Mouse (Mus musculus): ENCODE results near the gene Rpl3l.
"Not testable (repeated sequence)": the region's sequence is repeated elsewhere in the genome, so short reads cannot be mapped to it uniquely, and the experiment has no call there.

Gene Rpl3l

GRCm38 (mm10) chr17:24727618-24728017 is at the start of gene Rpl3l:
Rpl3l (plus strand) TSS chr17:24727820.
- DNase-seq (ENCODE audit: low spot score in 2 of 2), result no peak

- no peak for DNase-seq (ENCODE audit: low spot score in 2 of 2)
These were observed 41.1 kb upstream of the Rpl3l start for GRCm38 (mm10) chr17:24686514-24686913.

- no peak for DNase-seq (ENCODE audit: low spot score in 2 of 2)
These were observed 40.4 kb upstream of the Rpl3l start for GRCm38 (mm10) chr17:24687146-24687595.

- DNase-seq (ENCODE audit: low spot score in 2 of 2), result no peak
These were observed 40.0 kb upstream of the Rpl3l start for GRCm38 (mm10) chr17:24687599-24687998.

GRCm38 (mm10) chr17:24689251-24690081 is 38.2 kb upstream of the Rpl3l start, which contains the start of gene Syngr3:
Syngr3 (minus strand) TSS chr17:24689955.
- no peak for DNase-seq (ENCODE audit: low spot score in 2 of 2)

GRCm38 (mm10) chr17:24692385-24692784 is 35.2 kb upstream of the Rpl3l start:
- DNase-seq (ENCODE audit: low spot score in 2 of 2), result no peak

- DNase-seq (ENCODE audit: low spot score in 2 of 2), result no peak
These were observed 32.2 kb upstream of the Rpl3l start for GRCm38 (mm10) chr17:24695326-24696010.

- peak in 1 of 2 experiments; percentile 75 for DNase-seq (ENCODE audit: low spot score in 2 of 2)
These were observed 31.5 kb upstream of the Rpl3l start, which contains the start of the genes Gfer and Noxo1 for GRCm38 (mm10) chr17:24696011-24696697. Gfer (minus strand) TSS chr17:24696156. Noxo1 (plus strand) TSS chr17:24696234.

GRCm38 (mm10) chr17:24697985-24698384 is 29.6 kb upstream of the Rpl3l start:
- DNase-seq (ENCODE audit: low spot score in 2 of 2), result no peak

- DNase-seq (ENCODE audit: low spot score in 2 of 2), result no peak
These were observed 28.9 kb upstream of the Rpl3l start for GRCm38 (mm10) chr17:24698715-24699114.

- DNase-seq (ENCODE audit: low spot score in 2 of 2), result no peak
These were observed 28.1 kb upstream of the Rpl3l start for GRCm38 (mm10) chr17:24699473-24699872.

- no peak for DNase-seq (ENCODE audit: low spot score in 2 of 2)
These were observed 26.4 kb upstream of the Rpl3l start for GRCm38 (mm10) chr17:24701251-24701650.

GRCm38 (mm10) chr17:24705821-24706220 is 21.8 kb upstream of the Rpl3l start:
- no peak for DNase-seq (ENCODE audit: low spot score in 2 of 2)

- peak; percentile 71 to 95 for DNase-seq (ENCODE audit: low spot score in 2 of 2)
These were observed 20.4 kb upstream of the Rpl3l start, which contains the start of gene Tbl3 for GRCm38 (mm10) chr17:24706982-24707800. Tbl3 (minus strand) TSS chr17:24707660.

GRCm38 (mm10) chr17:24707801-24708425 is 19.7 kb upstream of the Rpl3l start:
- no peak for DNase-seq (ENCODE audit: low spot score in 2 of 2)

- DNase-seq (ENCODE audit: low spot score in 2 of 2), result no peak
These were observed 19.0 kb upstream of the Rpl3l start for GRCm38 (mm10) chr17:24708646-24709045.

- DNase-seq (ENCODE audit: low spot score in 2 of 2), result no peak
These were observed 12.1 kb upstream of the Rpl3l start for GRCm38 (mm10) chr17:24715556-24715955.

GRCm38 (mm10) chr17:24716166-24716682 is 11.4 kb upstream of the Rpl3l start:
- DNase-seq (ENCODE audit: low spot score in 2 of 2), result no peak

GRCm38 (mm10) chr17:24717943-24718342 is 9.7 kb upstream of the Rpl3l start, which contains the start of the genes Rnf151 and Rps2:
Rnf151 (minus strand) TSS chr17:24718063.
Rps2 (plus strand) TSS chr17:24718116.
- no peak for DNase-seq (ENCODE audit: low spot score in 2 of 2)

GRCm38 (mm10) chr17:24718938-24719337 is 8.7 kb upstream of the Rpl3l start:
- not testable (repeated sequence) for DNase-seq (ENCODE audit: low spot score in 2 of 2)

All from left cerebral cortex, adult 9 months (tissue).